Mouse (Mus musculus): ENCODE data around the gene Nutf2. TPM values are rescaled to one million over a fixed set of nuclear protein-coding genes. Genes with fewer than 3 reads are reported as not detected.

The Nutf2 gene
- polyA plus RNA-seq, 1 experiment from 2014 or later: 173 TPM

- ATAC-seq (replicated peaks; ENCODE audit: insufficient number of reproducible peaks, insufficient read depth, low FRiP score, low read depth): no peak
- Histone ChIP-seq H3K9ac (no peak overlapping the region), H3K9me3 (replicated peaks) (no peaks in the 10 kb centered on the region), H3K4me1 (replicated peaks) (peaks cover 6% of the 10 kb centered on the region), H3K4me2 (no peak overlapping the region), H3K36me3 (peaks cover 53% of the 10 kb centered on the region), H3K4me3 (no peak overlapping the region), H3K27ac (no peak overlapping the region), H3K27me3 (no peaks in the 10 kb centered on the region)
- WGBS: 81% methylated on average over 6 of the region's 6 CpGs
Observed at GRCm38 (mm10) chr8:105892432-105892831, 32.1 kb downstream of the Nutf2 start.

GRCm38 (mm10) chr8:105893339-105893738 lies 33.0 kb downstream of the Nutf2 start, which contains the start of gene Nrn1l:
Gene Nrn1l (plus strand): TSS chr8:105893567.
- Histone ChIP-seq H3K9ac (0 out of 2 replicates have a peak within 1 kb of the TSS, but pooled peaks have one; percentile 14), H3K4me1 (replicated peaks) (peaks cover 6% of the 10 kb centered on the region), H3K4me2 (peak within 1 kb of the TSS; percentile 36), H3K27me3 (no peaks in the 10 kb centered on the region), H3K4me3 (no peak within 1 kb of the TSS), H3K27ac (peak within 1 kb of the TSS; percentile 54; the same call in 1 of the 2 replicates), H3K36me3 (peaks cover 44% of the 10 kb centered on the region), H3K9me3 (replicated peaks) (no peaks in the 10 kb centered on the region)
- peak; percentile 86 for ATAC-seq (replicated peaks; ENCODE audit: insufficient number of reproducible peaks, insufficient read depth, low FRiP score, low read depth)
- WGBS: 9% methylated on average over 11 of the region's 11 CpGs

GRCm38 (mm10) chr8:105897801-105898480 lies 37.6 kb downstream of the Nutf2 start:
- no peaks in the 10 kb centered on the region for H3K9me3 ChIP-seq (replicated peaks)
- peaks cover 18% of the 10 kb centered on the region for H3K4me1 ChIP-seq (replicated peaks)
- peaks cover 1% of the 10 kb centered on the region; the same call in 1 of the 2 replicates for H3K36me3 ChIP-seq
- no peak overlapping the region for H3K4me3 ChIP-seq
- H3K4me2 ChIP-seq: no peak overlapping the region
- no peak overlapping the region for H3K27ac ChIP-seq
- H3K27me3 ChIP-seq: no peaks in the 10 kb centered on the region
- WGBS: 63% methylated on average over 9 of the region's 9 CpGs
- H3K9ac ChIP-seq: no peak overlapping the region
- ATAC-seq (replicated peaks; ENCODE audit: insufficient number of reproducible peaks, insufficient read depth, low FRiP score, low read depth): no peak

- Histone ChIP-seq H3K4me1 (replicated peaks) (peaks cover 12% of the 10 kb centered on the region), H3K9me3 (replicated peaks) (no peaks in the 10 kb centered on the region), H3K4me3 (peak within 1 kb of the TSS; percentile 97), H3K36me3 (no peaks in the 10 kb centered on the region), H3K9ac (peak within 1 kb of the TSS; percentile 99), H3K27ac (peak within 1 kb of the TSS; percentile 93), H3K27me3 (no peaks in the 10 kb centered on the region), H3K4me2 (peak within 1 kb of the TSS; percentile 70)
- peak; percentile 95 for ATAC-seq (replicated peaks; ENCODE audit: insufficient number of reproducible peaks, insufficient read depth, low FRiP score, low read depth)
- under 1% methylated on average over 68 of the region's 68 CpGs for WGBS
Observed at GRCm38 (mm10) chr8:105900180-105900940, 40.0 kb downstream of the Nutf2 start, which contains the start of gene Pskh1. Gene Pskh1 (plus strand): TSS chr8:105900441.

- Histone ChIP-seq H3K27ac (peak overlapping the region; percentile 93), H3K27me3 (no peaks in the 10 kb centered on the region), H3K4me1 (replicated peaks) (peaks cover 12% of the 10 kb centered on the region), H3K36me3 (no peaks in the 10 kb centered on the region), H3K4me3 (peak overlapping the region; percentile 97), H3K4me2 (peak overlapping the region; percentile 70), H3K9me3 (replicated peaks) (no peaks in the 10 kb centered on the region), H3K9ac (peak overlapping the region; percentile 99)
- no peak for ATAC-seq (replicated peaks; ENCODE audit: insufficient number of reproducible peaks, insufficient read depth, low FRiP score, low read depth)
- 26% methylated on average over 16 of the region's 16 CpGs for WGBS
Observed at GRCm38 (mm10) chr8:105900941-105901616, 40.7 kb downstream of the Nutf2 start.

- Histone ChIP-seq H3K27me3 (no peaks in the 10 kb centered on the region), H3K27ac (no peak overlapping the region), H3K4me1 (replicated peaks) (peaks cover 6% of the 10 kb centered on the region; the same call in 1 of the 2 replicates), H3K9ac (no peak overlapping the region), H3K9me3 (replicated peaks) (no peaks in the 10 kb centered on the region), H3K4me2 (no peak overlapping the region), H3K36me3 (peaks cover 13% of the 10 kb centered on the region; the same call in 1 of the 2 replicates), H3K4me3 (no peak overlapping the region)
- WGBS: 74% methylated on average over 3 of the region's 3 CpGs
- ATAC-seq (replicated peaks; ENCODE audit: insufficient number of reproducible peaks, insufficient read depth, low FRiP score, low read depth): no peak
Observed at GRCm38 (mm10) chr8:105919390-105919789, 59.0 kb downstream of the Nutf2 start.

- no peak for ATAC-seq (replicated peaks; ENCODE audit: insufficient number of reproducible peaks, insufficient read depth, low FRiP score, low read depth)
- Histone ChIP-seq H3K27ac (no peak overlapping the region), H3K36me3 (peaks cover 6% of the 10 kb centered on the region; the same call in 1 of the 2 replicates), H3K9ac (no peak overlapping the region), H3K27me3 (no peaks in the 10 kb centered on the region), H3K4me1 (replicated peaks) (peaks cover 8% of the 10 kb centered on the region; the same call in 1 of the 2 replicates), H3K4me2 (no peak overlapping the region), H3K4me3 (no peak overlapping the region), H3K9me3 (replicated peaks) (no peaks in the 10 kb centered on the region)
- WGBS: 66% methylated on average over 3 of the region's 3 CpGs
Observed at GRCm38 (mm10) chr8:105925123-105925522, 64.7 kb downstream of the Nutf2 start.

Other genes starting within 250 kb of the Nutf2 start
- 64.5 and 77.1 TPM in 2 replicates for gene Ctcf, start 224.0 kb upstream of the Nutf2 start, polyA plus RNA-seq (2015; fragmentation: Nextera tagmentation; extraction: Ambion mirVana)
- gene Agrp, start 223.2 kb upstream of the Nutf2 start, polyA plus RNA-seq (2015; fragmentation: Nextera tagmentation; extraction: Ambion mirVana): 0.24 and 0.29 TPM in 2 replicates
- gene Carmil2, start 174.3 kb upstream of the Nutf2 start, polyA plus RNA-seq (2015; fragmentation: Nextera tagmentation; extraction: Ambion mirVana): 0.26 and 2.4 TPM in 2 replicates
- 33.7 and 43.3 TPM in 2 replicates for gene Acd, start 159.5 kb upstream of the Nutf2 start, polyA plus RNA-seq (2015; fragmentation: Nextera tagmentation; extraction: Ambion mirVana)
- gene Pard6a, start 159.4 kb upstream of the Nutf2 start, polyA plus RNA-seq (2015; fragmentation: Nextera tagmentation; extraction: Ambion mirVana): 13.8 and 13.9 TPM in 2 replicates
- gene 4933405L10Rik, start 152.9 kb upstream of the Nutf2 start, polyA plus RNA-seq (2015; fragmentation: Nextera tagmentation; extraction: Ambion mirVana): not detected in 2 replicates
- 9.8 and 12.7 TPM in 2 replicates for gene Enkd1, start 152.4 kb upstream of the Nutf2 start, polyA plus RNA-seq (2015; fragmentation: Nextera tagmentation; extraction: Ambion mirVana)
- gene Gfod2, start 101.9 kb upstream of the Nutf2 start, polyA plus RNA-seq (2015; fragmentation: Nextera tagmentation; extraction: Ambion mirVana): 9.4 and 10.1 TPM in 2 replicates
- gene Ranbp10, start 33.2 kb upstream of the Nutf2 start, polyA plus RNA-seq (2015; fragmentation: Nextera tagmentation; extraction: Ambion mirVana): 8.1 and 11.0 TPM in 2 replicates
- gene Tsnaxip1, start 32.8 kb upstream of the Nutf2 start, polyA plus RNA-seq (2015; fragmentation: Nextera tagmentation; extraction: Ambion mirVana): 0.06 and 0.29 TPM in 2 replicates
- gene Cenpt, start 7.3 kb upstream of the Nutf2 start, polyA plus RNA-seq (2015; fragmentation: Nextera tagmentation; extraction: Ambion mirVana): 30.1 and 36.8 TPM in 2 replicates
- gene Thap11, start 5.4 kb upstream of the Nutf2 start, polyA plus RNA-seq (2015; fragmentation: Nextera tagmentation; extraction: Ambion mirVana): 44.7 and 52.5 TPM in 2 replicates
- gene Edc4, start 20.3 kb downstream of the Nutf2 start, polyA plus RNA-seq (2015; fragmentation: Nextera tagmentation; extraction: Ambion mirVana): 25.3 and 34.7 TPM in 2 replicates
- gene Nrn1l, start 33.0 kb downstream of the Nutf2 start, polyA plus RNA-seq (2015; fragmentation: Nextera tagmentation; extraction: Ambion mirVana): 0.73 and 0.80 TPM in 2 replicates
- gene Pskh1, start 39.9 kb downstream of the Nutf2 start, polyA plus RNA-seq (2015; fragmentation: Nextera tagmentation; extraction: Ambion mirVana): 19.5 and 25.8 TPM in 2 replicates
- 0.84 and 0.85 TPM in 2 replicates for gene Ctrl, start 73.3 kb downstream of the Nutf2 start, polyA plus RNA-seq (2015; fragmentation: Nextera tagmentation; extraction: Ambion mirVana)
- 59.4 and 93.4 TPM in 2 replicates for gene Psmb10, start 77.9 kb downstream of the Nutf2 start, polyA plus RNA-seq (2015; fragmentation: Nextera tagmentation; extraction: Ambion mirVana)
- gene Lcat, start 82.8 kb downstream of the Nutf2 start, polyA plus RNA-seq (2015; fragmentation: Nextera tagmentation; extraction: Ambion mirVana): 1.3 and 1.7 TPM in 2 replicates
- gene Slc12a4, start 105.5 kb downstream of the Nutf2 start, polyA plus RNA-seq (2015; fragmentation: Nextera tagmentation; extraction: Ambion mirVana): 34.1 and 44.5 TPM in 2 replicates
- gene Dpep3, start 118.8 kb downstream of the Nutf2 start, polyA plus RNA-seq (2015; fragmentation: Nextera tagmentation; extraction: Ambion mirVana): not detected in 2 replicates
- gene Dus2, start 130.8 kb downstream of the Nutf2 start, polyA plus RNA-seq (2015; fragmentation: Nextera tagmentation; extraction: Ambion mirVana): 12.5 and 15.0 TPM in 2 replicates
- 0.29 TPM in 1 of 2 replicates, not detected in the other for gene Dpep2nb, start 145.4 kb downstream of the Nutf2 start, polyA plus RNA-seq (2015; fragmentation: Nextera tagmentation; extraction: Ambion mirVana)
- gene Ddx28, start 151.3 kb downstream of the Nutf2 start, polyA plus RNA-seq (2015; fragmentation: Nextera tagmentation; extraction: Ambion mirVana): 10.6 and 11.6 TPM in 2 replicates
- gene Nfatc3, start 198.3 kb downstream of the Nutf2 start, polyA plus RNA-seq (2015; fragmentation: Nextera tagmentation; extraction: Ambion mirVana): 3.4 and 4.9 TPM in 2 replicates